Mouse (Mus musculus) spleen, adult 2 months (tissue): ENCODE measurements around the gene Tnfsf15. TPM values are rescaled to one million over a fixed set of nuclear protein-coding genes. Genes with fewer than 3 reads are reported as not detected.

Experiments
- DNase-seq, 2 experiments: peaks; one replicate each; pipeline versions ENCODE4 v3.0.0 to v3.0.0-alpha.2; 2012 to 2021; ENCODE audit warnings: low spot score in 2 of 2, low read depth in 1 of 2
- H3K27ac ChIP-seq: fragments of 200-500 bp; 2 replicates; pipeline ENCODE4 v1.5.1; 2012; ENCODE audit warnings: low read length, inconsistent platforms; ENCODE audit not compliant: insufficient read depth
- H3K27me3 ChIP-seq: fragments of 200-500 bp; 2 replicates; pipeline ENCODE4 v1.6.1; 2012; ENCODE audit warnings: mild to moderate bottlenecking, moderate library complexity, low read length, inconsistent platforms; ENCODE audit not compliant: control insufficient read depth, insufficient read depth
- H3K36me3 ChIP-seq: fragments of 200-500 bp; 2 replicates; pipeline ENCODE4 v1.6.1; 2012; ENCODE audit warnings: mild to moderate bottlenecking, low read length, inconsistent platforms; ENCODE audit not compliant: control insufficient read depth, insufficient read depth
- H3K4me1 ChIP-seq: fragments of 200-500 bp; 2 replicates; pipeline ENCODE4 v1.6.1; 2011; ENCODE audit warnings: inconsistent platforms; ENCODE audit not compliant: control insufficient read depth, insufficient read depth, insufficient read length
- H3K4me3 ChIP-seq: fragments of 200-500 bp; 2 replicates; pipeline ENCODE4 v1.5.1; 2011; ENCODE audit warnings: mild to moderate bottlenecking, inconsistent platforms; ENCODE audit not compliant: insufficient read depth, insufficient read length; ENCODE audit errors: extremely low read depth
- CTCF ChIP-seq: fragments of 200-500 bp; IDR thresholded peaks from 2 replicates; pipeline ENCODE4 v1.5.1; 2011; ENCODE audit warnings: mild to moderate bottlenecking, inconsistent platforms; ENCODE audit not compliant: insufficient read depth, insufficient read length, insufficient replicate concordance; ENCODE audit errors: extremely low read depth
- POLR2A ChIP-seq: fragments of 200-500 bp; IDR thresholded peaks from 2 replicates; pipeline ENCODE4 v1.6.1; 2011; ENCODE audit warnings: low read depth, low read length, inconsistent platforms
- WGBS: fragments of 180-500 bp; shearing (Covaris S2); methylation state at CpG from one replicate; pipeline ENCODE4 v1.1.7; 2018; 5-methylcytosine and 5-hydroxymethylcytosine counted together
- polyA plus RNA-seq: library from polyadenylated mRNA; depleted of rRNA; stranded (reverse); fragments of >200 nt; gene quantifications from 2 replicates; pipeline ENCODE4 v1.2.3, GENCODE M21; 2012; rRNA removed

The Tnfsf15 gene
- polyA plus RNA-seq, 1 experiment, result 0.14 TPM

DNA sequence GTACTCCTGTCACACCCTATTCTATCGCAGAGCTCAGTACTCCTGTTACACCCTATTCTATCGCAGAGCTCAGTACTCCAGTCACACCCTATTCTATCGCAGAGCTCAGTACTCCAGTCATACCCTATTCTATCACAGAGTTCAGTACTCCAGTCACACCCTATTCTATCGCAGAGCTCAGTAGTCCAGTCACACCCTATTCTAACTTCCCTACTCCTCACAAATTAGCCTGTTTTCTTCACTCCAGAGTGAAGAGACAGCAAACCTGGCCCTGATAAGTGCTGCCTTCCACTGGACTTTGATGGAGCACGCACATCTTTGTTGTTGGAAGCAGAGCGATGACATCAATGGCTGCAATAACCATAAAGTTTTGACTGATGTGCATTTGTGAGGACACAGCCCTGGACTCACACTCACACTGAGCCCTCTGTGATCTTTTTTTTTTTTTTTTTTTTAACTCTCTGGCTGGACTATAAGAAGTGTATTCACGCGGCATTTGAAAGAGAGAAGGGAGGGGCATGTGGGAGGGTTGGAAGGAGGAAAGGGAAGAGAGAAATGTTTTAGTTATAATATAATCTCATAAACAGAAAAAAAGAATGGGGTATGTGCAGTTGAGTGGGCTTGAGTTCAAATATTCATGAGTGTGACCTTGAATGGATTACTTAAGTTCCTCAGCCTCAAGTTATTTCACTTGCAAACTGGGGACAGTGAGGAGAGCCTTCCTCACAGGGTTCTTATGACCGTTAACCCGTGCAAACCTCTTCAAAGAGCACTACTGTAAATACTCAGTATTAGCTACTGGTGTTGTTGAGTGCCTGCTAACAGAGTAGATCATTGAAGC, 60.3 kb downstream of the Tnfsf15 start:
- Histone ChIP-seq H3K27ac (no peak overlapping the region), H3K4me1 (no peaks in the 10 kb centered on the region), H3K27me3 (no peaks in the 10 kb centered on the region), H3K4me3 (no peak overlapping the region), H3K36me3 (no peaks in the 10 kb centered on the region)
- no peak for TF ChIP-seq CTCF
- TF ChIP-seq POLR2A, result no peak
- DNase-seq, result no peak
- WGBS, result 82% methylated on average over 10 of the region's 10 CpGs

GRCm38 (mm10) chr4:63683716-63684115, 61.2 kb downstream of the Tnfsf15 start:
- Histone ChIP-seq H3K4me3 (no peak overlapping the region), H3K27me3 (no peaks in the 10 kb centered on the region), H3K27ac (no peak overlapping the region), H3K4me1 (no peaks in the 10 kb centered on the region), H3K36me3 (no peaks in the 10 kb centered on the region)
- no peak for DNase-seq
- TF ChIP-seq CTCF (no peak), POLR2A (no peak)
- 87% methylated on average over 6 of the region's 6 CpGs for WGBS

DNA sequence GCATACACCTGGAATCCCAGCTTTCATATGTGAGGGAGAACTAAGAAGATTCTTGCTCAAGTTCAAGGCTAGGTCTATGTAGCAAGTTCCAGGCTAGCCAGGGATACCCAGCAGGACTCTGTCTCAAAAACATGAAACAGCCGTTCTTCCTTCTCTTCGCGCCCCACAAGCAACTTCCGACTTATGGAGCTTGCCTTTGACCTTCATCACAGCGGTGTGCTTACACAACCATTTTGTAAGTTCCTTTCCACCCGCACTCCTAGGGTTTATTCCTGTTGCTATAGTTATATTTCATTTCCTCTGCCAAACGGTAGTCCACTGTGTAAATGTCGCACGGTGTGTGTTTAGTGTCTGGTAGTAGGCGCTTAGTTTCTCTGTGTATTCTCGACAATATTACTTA, 61.9 kb downstream of the Tnfsf15 start:
- Histone ChIP-seq H3K4me3 (no peak overlapping the region), H3K4me1 (no peaks in the 10 kb centered on the region), H3K27me3 (no peaks in the 10 kb centered on the region), H3K27ac (no peak overlapping the region), H3K36me3 (no peaks in the 10 kb centered on the region)
- TF ChIP-seq CTCF, result no peak
- TF ChIP-seq POLR2A, result no peak
- no peak for DNase-seq
- 69% methylated on average over 11 of the region's 11 CpGs for WGBS

DNA sequence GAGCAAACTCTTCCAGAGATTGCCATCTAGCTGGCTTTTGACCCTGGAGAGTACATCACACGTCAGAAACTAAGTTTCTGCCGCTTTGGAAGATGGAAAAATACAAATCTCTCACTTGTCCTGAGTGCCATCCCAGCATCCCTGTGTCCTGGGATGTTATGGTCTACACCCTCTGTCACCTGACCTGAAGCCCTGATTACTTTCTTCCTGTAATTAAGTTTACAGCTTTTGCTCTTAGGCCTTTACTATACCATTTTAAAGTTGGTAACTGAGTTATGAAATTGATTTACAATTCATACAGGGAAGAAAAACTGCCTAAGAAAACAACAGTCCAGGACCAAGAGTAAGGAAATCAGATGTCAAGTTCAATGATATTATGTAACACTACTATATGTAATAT, 62.5 kb downstream of the Tnfsf15 start:
- Histone ChIP-seq H3K27ac (no peak overlapping the region), H3K27me3 (no peaks in the 10 kb centered on the region), H3K4me3 (no peak overlapping the region), H3K36me3 (no peaks in the 10 kb centered on the region), H3K4me1 (no peaks in the 10 kb centered on the region)
- no peak for DNase-seq
- no peak for TF ChIP-seq POLR2A
- WGBS, result 84% methylated on average over 2 of the region's 2 CpGs

DNA sequence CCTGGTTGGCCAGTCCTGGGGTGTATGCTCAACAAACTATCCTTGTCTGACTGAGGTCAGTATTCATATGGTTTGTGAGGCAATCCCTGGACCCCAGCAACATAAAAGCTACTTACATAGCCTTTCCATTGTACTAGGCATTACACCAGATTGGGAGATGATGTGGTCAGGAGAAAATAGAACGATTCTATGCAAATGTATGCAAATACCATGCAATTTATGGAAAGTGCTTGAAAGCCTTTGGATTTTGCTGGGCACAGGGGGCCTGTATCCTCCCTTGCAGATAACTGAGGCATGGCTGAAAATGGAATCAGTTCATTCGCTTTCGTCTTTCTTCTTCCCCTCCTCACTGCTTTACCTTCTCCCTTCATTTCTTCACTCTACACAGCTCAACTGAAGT, 63.4 kb downstream of the Tnfsf15 start:
- H3K27ac ChIP-seq, result no peak overlapping the region
- no peak for TF ChIP-seq CTCF
- no peak for TF ChIP-seq POLR2A
- no peaks in the 10 kb centered on the region for H3K27me3 ChIP-seq
- 85% methylated on average over 3 of the region's 3 CpGs for WGBS
- no peak for DNase-seq
- H3K4me3 ChIP-seq, result no peak overlapping the region
- H3K4me1 ChIP-seq, result no peaks in the 10 kb centered on the region
- no peaks in the 10 kb centered on the region for H3K36me3 ChIP-seq

Other genes starting within 250 kb of the Tnfsf15 start
- 16.4 and 18.7 TPM in 2 replicates for gene Whrn, start 249.1 kb downstream of the Tnfsf15 start, polyA plus RNA-seq
- 17.0 and 17.2 TPM in 2 replicates for gene Atp6v1g1, start 200.3 kb downstream of the Tnfsf15 start, polyA plus RNA-seq
- gene Tmem268, start 186.3 kb downstream of the Tnfsf15 start, polyA plus RNA-seq, result 13.8 and 15.8 TPM in 2 replicates
- gene Gm11213, start 139.9 kb downstream of the Tnfsf15 start, polyA plus RNA-seq, result not detected in 2 replicates
- gene Tex48, start 122.7 kb downstream of the Tnfsf15 start, polyA plus RNA-seq, result not detected in 2 replicates
- not detected in 2 replicates for gene Gm11214, start 81.7 kb downstream of the Tnfsf15 start, polyA plus RNA-seq
- 1.1 and 1.2 TPM in 2 replicates for gene Tnfsf8, start 116.2 kb upstream of the Tnfsf15 start, polyA plus RNA-seq